Mouse (Mus musculus) thymus, postnatal 36 days (tissue): ENCODE results near the gene Igfbpl1.

Experiments used
- DNase-seq, 2 experiments: peaks; one replicate each; pipeline ENCODE4 v3.0.0; 2022; ENCODE audit warnings: mixed read lengths in 2 of 2

The Igfbpl1 gene

GRCm38 (mm10) chr4:45821995-45822394 lies 4.7 kb downstream of the Igfbpl1 start:
- DNase-seq = no peak

DNA sequence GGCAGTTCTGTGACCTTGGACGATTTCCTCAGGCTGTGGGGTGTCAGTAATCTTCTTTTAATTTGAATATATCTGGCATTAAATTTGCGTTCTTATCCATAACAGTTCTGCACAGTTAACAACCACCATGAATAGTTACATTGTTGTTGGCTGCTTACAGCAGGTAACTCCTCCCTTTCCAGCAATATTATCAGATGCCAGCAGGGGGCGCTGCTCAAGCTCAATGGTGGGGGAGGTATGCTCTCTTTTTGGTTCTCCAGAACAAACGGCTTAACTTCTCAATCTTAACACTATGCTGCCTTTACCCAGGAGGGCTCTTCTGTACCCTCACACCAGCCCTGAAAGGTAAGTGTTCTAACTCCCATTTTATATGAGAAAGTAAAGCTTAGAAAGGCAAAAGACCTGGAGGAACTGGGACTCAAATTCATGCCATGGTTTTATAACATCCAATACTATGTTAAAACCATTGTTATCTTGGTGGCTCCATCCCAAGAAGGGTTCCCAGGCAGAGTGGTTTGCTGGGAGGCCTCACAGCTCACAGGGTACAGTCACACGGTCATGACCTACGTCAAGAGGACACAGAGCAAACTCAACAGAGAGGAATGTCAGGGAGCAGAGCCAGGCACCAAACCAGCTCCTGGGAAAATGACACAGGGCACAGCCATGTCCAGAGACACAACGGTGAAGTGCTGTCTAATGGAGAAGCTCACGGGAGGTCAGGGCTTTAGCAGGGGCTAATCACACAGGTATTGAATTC lies 6.5 kb downstream of the Igfbpl1 start:
- peak; percentile 45 to 52 for DNase-seq

DNA sequence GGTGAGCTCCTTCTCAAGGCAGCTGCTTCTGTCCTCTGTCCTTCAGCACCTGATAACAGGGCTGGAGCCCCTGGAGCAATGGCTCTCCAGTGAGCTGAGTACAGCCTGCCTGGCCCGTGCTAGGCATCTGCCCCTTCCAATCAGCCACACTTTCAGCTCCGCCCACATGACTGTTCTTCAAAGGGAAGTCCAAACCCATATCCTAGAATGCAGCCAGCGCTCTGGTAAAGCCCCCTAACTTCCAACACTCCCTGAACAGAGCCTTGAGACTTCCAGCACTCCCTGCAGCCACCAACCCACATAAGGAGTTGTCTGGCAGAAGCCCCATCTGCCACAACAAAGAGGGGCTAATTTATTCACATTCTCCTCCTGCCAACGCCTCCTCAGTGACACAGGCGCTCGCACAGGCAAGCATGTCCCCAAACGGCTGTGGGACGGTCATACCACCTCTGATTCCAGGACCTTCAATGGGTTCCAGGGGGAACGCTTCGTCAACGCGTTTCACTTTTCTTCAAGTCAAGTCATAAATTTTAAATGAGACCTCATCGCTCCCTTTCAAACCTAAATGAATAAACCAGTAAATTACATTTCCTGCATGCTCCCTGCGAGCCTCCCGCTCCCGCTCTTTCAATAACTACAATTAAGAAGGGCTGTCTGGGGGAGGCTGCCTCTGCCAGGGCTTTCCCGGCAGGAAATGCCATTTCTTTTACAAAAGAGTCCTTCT lies 7.4 kb downstream of the Igfbpl1 start:
- no peak for DNase-seq

DNA sequence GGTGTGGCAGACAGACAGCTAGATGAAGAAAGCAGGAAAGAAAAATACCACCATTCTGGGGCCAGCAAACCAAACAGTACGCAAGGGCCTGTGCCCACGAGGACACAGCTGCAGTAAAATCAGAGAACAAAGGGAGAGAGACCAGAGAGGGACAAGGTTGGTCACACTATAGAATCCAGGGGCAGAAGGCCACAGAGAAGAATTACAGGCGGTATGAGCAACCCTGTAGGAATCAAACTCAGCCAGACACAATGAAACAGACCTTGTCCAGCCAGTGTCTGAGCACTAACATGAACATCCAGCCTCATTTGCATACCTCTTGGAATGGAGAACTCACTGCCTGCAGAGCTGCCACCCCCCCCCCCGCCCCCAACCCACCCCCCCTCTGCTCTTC lies 7.9 kb downstream of the Igfbpl1 start:
- no peak for DNase-seq

GRCm38 (mm10) chr4:45815542-45815941 lies 11.2 kb downstream of the Igfbpl1 start:
- DNase-seq = peak; percentile 26 to 29

DNA sequence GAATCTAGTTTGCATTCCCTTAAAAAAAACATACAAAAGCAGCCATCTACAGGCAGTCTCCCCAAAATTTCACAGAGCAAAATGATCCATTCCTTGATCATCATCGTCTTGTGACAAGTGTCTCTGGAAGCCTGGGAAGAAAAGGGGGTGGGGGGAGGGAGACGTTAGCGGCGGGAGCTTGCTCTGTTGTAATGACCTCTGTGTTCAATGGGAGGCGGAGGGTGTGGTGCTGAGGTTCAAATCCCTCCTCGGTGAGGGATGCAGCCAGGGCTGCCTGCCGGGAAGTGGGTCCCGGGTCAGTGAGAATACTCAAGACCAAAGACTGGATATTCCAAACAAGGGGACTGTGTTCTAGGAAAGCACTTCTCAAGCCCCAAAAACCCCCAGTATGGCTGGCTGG lies 15.5 kb downstream of the Igfbpl1 start:
- no peak for DNase-seq

DNA sequence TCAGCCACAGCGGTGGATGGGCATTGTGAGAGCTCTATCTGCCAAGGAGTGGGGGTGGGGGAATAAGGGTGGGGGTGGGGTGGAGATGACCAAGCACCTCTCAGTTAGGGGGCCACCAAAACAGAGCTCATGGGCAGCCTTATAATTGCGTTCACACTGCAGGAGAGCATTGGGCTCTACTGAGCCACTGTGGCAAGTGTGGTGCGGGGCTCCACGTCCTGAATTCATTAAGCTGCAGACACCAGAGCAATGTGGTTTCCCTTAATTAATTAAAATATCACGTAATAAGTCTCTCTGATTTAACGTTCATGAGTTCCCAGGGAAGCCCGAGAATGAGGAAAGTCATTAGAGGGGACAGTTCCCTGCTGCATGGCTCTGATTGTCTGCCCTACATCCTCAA lies 18.7 kb downstream of the Igfbpl1 start:
- DNase-seq = no peak

- no peak for DNase-seq
Measured at GRCm38 (mm10) chr4:45802900-45803299, 23.8 kb downstream of the Igfbpl1 start.

DNA sequence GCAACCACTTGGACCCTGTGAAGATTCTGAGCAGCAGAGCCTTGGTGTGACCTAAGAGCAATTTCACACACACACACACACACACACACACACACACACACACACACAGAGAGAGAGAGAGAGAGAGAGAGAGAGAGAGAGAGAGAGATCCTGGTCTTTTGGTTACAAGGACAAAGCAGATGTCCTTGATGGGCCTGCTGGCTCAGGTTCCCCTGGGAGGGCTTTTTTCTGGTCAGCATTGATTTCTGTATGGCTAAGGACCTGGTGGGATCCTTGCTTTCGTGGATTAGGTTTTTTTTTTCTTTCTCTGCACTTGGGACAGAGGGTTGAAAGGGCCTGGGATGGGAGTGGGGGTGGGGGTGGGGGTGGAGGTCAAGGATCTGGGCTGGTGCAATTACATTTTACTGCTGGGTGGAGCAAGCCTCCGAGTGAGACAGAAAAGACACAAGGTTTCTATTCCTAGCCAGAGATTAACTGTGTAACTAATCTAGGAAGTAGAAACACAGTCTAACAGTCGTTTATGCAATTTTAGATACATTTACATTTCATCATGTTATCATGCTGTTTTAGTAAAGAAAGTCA lies 26.7 kb downstream of the Igfbpl1 start:
- no peak for DNase-seq

DNA sequence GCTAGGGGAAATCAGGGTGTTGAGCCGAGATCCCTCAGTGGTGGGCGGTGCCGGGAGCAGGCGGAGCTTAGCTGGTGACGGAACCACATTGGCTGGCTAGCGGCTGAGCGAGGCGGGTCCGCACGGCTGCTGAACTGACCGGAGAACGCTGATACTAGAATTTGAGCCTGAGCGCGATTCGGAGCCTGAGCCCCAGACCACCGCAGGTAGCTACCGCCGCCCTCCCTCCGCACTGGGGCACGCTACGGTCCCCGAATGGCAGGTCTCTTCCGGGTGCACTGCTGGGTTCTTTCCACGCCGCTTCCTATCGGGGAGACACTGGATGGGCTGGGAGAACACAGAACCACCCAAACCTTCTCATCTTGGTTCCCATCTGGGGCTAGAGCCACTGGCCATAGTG lies 27.8 kb downstream of the Igfbpl1 start, which contains the start of gene Aldh1b1:
Gene Aldh1b1 (plus strand): TSS at position 59 of the 400 bp plus-strand sequence.
- DNase-seq = peak; percentile 66 to 67

DNA sequence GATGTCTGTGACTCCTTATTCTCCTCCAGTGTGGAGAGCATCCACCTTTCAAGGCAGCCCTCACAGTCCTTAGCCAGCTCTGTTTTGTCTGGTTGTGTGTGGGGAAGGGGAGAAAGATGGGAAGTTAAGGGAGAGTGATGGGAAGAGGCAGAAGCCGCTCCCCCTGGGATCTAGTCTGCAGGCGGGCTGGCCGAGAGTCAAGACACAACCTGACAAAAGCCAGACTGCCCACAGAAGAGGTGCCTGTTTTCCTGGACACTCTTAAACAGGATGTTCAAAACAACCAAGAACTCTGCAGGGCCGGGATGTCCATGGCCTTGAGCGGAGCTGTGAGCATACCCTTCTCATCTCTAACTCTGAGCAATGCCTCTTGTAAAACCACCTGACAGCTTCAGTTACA lies 30.0 kb downstream of the Igfbpl1 start:
- DNase-seq = no peak

DNA sequence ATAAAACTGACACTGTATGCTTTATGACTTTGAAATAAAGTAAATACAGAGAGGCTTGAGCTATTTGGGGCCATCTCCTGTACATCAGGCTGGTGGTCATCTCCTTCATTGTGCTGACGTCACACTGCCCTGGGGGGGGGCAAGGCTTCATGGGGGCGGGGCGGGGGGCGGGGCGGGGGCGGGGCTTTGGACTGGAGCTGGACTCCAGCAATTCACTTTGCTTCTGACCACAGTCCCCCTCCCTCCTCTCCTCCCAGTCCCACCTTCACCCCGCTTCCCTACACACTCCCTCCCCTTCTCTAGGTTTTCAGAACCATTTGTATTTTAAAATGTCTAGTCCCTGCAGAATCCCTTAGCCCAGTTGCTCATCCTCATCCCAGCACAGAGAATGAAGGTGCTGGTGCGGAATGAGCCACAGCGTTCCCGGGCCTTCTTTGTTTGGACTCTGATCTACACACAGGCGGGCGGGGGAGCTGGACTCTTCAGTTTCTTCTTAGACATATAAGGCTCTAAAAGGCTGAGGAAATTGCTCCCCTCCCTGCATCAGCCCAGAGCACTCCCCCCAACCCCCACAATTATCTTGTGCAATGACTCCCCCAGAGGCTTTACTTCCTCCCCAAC lies 31.4 kb downstream of the Igfbpl1 start:
- no peak for DNase-seq

- no peak for DNase-seq
Measured at GRCm38 (mm10) chr4:45790018-45790417, 36.7 kb downstream of the Igfbpl1 start.

DNA sequence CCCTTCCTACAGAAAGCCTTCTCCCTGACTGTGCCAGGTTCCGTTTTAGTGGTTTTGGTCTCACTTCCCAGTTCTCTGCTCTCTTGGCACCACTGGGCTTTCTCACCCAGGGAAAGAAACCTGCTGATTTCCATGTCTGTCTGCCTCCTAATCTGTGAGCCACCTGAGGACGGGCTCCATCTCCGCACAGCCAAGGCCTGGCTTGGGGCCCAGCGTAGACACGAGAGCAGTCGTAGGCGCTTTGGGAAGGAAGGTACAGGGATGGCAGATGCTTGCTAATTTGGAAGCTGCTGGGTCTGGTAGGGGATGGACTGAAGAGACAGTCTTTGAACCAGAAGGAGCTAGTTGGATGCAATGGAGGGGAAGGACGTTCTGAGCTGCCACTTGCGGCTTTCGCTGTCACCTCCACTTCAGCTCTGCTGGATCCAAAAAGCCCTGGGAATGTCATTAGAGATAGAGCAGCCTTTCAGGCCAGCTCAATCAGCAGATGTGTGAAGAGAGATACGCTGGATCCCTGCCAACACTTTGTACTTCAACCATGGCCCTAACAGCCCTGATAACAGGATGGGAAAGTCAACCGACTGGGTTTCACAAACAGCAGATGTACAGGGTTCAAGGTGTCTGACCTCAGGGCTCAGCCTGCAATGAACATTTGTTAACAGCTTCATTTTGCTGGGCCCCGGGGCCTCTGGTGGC lies 37.3 kb downstream of the Igfbpl1 start:
- DNase-seq = no peak

GRCm38 (mm10) chr4:45788446-45789081 lies 38.2 kb downstream of the Igfbpl1 start:
- no peak for DNase-seq

- no peak for DNase-seq
Measured at GRCm38 (mm10) chr4:45786674-45787073, 40.0 kb downstream of the Igfbpl1 start.

- no peak for DNase-seq
Measured at GRCm38 (mm10) chr4:45785959-45786358, 40.8 kb downstream of the Igfbpl1 start.

DNA sequence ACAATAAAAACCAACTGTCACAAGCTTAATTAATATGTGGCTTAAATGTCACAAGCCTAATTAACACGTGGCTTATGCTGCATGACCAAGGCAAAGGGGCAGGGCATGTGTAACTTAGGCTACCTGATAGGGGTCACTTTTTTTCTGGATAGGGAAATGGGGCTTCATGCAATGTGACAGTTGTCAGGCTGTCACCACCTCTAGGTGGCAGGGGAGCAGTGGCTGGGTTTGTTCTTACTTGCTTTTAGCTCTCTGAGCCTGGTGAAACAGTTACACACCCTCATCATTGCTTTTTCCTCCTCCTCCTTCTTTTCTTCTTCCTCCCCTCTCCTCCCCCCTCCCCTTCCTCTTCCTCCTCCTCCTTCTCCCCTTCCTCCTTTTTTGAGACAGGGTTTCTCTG lies 43.1 kb downstream of the Igfbpl1 start:
- DNase-seq = no peak

GRCm38 (mm10) chr4:45771619-45772018 lies 55.1 kb downstream of the Igfbpl1 start:
- peak; percentile 27 to 30 for DNase-seq

DNA sequence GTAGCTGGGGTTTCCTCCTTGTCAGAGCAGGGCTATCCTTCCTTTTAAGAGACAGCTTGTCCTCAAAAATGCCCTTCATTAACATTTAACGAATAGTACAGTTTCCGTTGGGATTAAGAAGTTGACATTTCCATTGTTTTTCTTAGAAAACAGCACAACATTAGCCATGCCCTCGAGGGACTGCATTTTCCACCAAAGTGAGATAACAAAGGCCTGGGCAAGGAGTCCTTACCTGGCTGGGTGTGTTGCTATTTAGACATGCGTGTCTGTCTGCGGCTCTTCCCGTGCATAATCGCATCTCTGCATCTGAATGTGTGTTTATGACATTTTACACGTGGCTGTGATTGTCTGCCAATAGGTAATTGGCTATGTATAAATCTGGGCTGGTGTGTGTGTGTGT lies 55.5 kb downstream of the Igfbpl1 start:
- no peak for DNase-seq

DNA sequence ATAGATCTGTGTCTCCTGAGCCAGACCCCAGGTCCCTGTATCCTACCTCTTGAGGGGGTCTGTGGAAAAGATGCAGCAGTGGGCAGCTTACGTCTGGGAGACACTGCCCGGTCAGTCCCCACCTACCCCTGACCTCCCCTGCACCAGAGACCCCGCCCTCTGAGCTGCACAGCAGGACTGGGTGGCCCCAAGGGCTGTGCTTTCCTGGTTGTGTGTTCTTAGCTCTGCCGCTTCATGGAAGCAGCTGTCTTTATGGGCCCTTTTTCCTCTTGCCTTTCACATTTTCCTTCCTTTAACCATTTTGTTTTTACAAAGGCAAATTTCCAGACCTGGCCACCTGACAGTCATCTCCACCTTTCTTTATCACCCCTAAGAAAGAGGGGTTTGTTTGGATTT lies 56.1 kb downstream of the Igfbpl1 start:
- no peak for DNase-seq
